Mouse (Mus musculus) bone marrow, adult 2 months (tissue): ENCODE data around the gene Cbx3.

ENCODE experiments used
- CTCF ChIP-seq: fragments of 200-500 bp; IDR thresholded peaks from 2 replicates; pipeline ENCODE4 v1.5.1; 2011; ENCODE audit warnings: low read length, control low read depth; ENCODE audit not compliant: control insufficient read depth, insufficient read depth
- POLR2A ChIP-seq: fragments of 200-500 bp; IDR thresholded peaks from 2 replicates; pipeline ENCODE4 v1.6.1; 2011; ENCODE audit warnings: low read depth, mild to moderate bottlenecking, control low read depth, low read length, borderline replicate concordance; ENCODE audit not compliant: control insufficient read depth

- TF ChIP-seq POLR2A (no peak), CTCF (no peak)
These were observed 19.6 kb downstream of the Cbx3 start for GRCm38 (mm10) chr6:51489787-51490186.
